Mouse (Mus musculus): Measurements from ENCODE around the gene Hmg20b.

DNA sequence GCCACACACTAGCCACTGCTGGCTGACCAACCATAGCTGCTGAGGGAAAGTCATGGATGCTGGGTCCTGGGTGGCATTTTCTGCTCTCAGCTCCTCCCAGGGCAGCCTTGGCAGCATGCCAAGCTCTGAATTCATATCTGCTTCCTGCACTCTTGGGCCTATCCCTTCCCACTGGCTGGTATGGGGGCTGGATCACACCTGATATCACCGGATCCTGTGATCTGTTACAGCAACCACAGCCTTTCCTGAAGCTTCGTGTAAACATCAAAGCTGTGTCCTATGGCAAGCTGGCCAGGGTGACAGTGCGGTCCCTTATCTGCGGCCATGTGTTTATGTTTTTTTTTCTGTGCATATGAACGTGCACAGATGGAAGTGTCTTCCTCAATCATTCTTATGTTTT lies 31.8 kb upstream of the Hmg20b start:
- TF ChIP-seq CTCF (IDR thresholded peaks at IDR 0.05; ENCODE audit: low read depth, low read length) (no peak), EP300 (IDR thresholded peaks at IDR 0.05; ENCODE audit: insufficient read depth, low read depth, low read length) (no peak), POLR2A (IDR thresholded peaks at IDR 0.05; ENCODE audit: insufficient read depth, low read length) (no peak)

Measured in ES-Bruce4 (cell line).